Mouse (Mus musculus): ENCODE measurements around the gene Ssbp2. TPM values are rescaled to one million over a fixed set of nuclear protein-coding genes. Genes with fewer than 3 reads are reported as not detected.

Gene Ssbp2
- polyA plus RNA-seq, 1 experiment, result 7.2 TPM

DNA sequence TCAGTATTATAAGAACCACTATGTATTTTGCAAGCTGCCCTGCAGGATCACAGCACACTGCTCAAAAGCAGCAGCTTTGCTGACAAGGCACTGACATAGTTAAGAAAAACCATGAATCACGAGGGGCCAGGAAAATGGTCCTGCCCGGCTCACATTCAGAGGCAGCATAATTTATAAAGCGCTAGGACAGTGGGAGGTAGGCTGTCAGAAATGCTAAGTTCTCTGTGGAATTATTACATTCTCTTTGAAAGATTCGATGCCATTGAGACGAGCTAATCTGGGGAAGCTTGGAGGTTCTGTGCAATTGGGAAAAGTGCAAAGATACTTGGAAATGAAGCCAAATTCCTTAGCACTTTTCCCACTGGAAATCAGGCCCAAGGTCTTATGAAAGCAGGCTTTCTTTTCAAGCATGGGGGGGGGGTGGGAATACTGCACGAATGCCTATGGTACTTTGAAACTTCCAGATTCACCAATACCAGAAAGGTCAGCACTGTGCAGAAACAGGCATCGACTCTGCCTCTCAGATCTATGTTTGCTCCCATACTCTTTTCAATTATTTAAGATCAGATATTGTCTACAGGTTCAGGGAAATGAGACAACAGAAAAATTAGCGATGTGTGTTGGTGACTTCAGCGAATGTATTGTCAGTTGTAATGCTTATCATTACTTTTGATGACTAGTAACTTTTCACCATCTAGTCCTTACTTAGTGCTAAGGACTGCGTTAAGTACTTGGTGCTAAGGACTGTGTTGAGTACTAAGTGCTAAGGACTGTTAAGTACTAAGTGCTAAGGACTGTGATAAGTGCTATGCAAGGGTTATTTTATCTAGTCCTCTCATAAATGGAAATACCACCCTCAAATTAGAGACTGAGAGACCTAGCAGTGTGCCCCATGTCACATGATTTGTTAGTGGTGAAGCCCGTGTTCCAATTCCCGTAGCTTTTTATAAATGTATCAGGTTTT is 28.4 kb upstream of the Ssbp2 start:
- 74% methylated on average over 12 of the region's 12 CpGs for WGBS
- Histone ChIP-seq H3K27ac (ENCODE audit: insufficient read depth, low read length) (no peak overlapping the region), H3K4me1 (ENCODE audit: control insufficient read depth, insufficient read depth, insufficient read length) (no peaks in the 10 kb centered on the region), H3K27me3 (ENCODE audit: control insufficient read depth, insufficient read depth, low read length) (no peaks in the 10 kb centered on the region), H3K4me3 (ENCODE audit: extremely low read depth, insufficient read depth, insufficient read length) (no peak overlapping the region), H3K36me3 (ENCODE audit: control insufficient read depth, insufficient read depth, low read length) (no peaks in the 10 kb centered on the region)
- TF ChIP-seq CTCF (IDR thresholded peaks at IDR 0.05; ENCODE audit: extremely low read depth, insufficient read depth, insufficient read length, insufficient replicate concordance), result no peak
- TF ChIP-seq POLR2A (IDR thresholded peaks at IDR 0.05; ENCODE audit: low read depth, low read length), result no peak
- no peak for DNase-seq (ENCODE audit: low read depth in 1 of 2, low spot score in 2 of 2)

- no peak for TF ChIP-seq POLR2A (IDR thresholded peaks at IDR 0.05; ENCODE audit: low read depth, low read length)
- no peak for TF ChIP-seq CTCF (IDR thresholded peaks at IDR 0.05; ENCODE audit: extremely low read depth, insufficient read depth, insufficient read length, insufficient replicate concordance)
- no peak for DNase-seq (ENCODE audit: low read depth in 1 of 2, low spot score in 2 of 2)
- WGBS, result 85% methylated on average over 11 of the region's 11 CpGs
Observed at GRCm38 (mm10) chr13:91433021-91433420, 27.1 kb upstream of the Ssbp2 start.

GRCm38 (mm10) chr13:91437931-91438330 is 22.2 kb upstream of the Ssbp2 start:
- no peaks in the 10 kb centered on the region for H3K4me1 ChIP-seq (ENCODE audit: control insufficient read depth, insufficient read depth, insufficient read length)
- H3K27ac ChIP-seq (ENCODE audit: insufficient read depth, low read length), result no peak overlapping the region
- no peak for TF ChIP-seq CTCF (IDR thresholded peaks at IDR 0.05; ENCODE audit: extremely low read depth, insufficient read depth, insufficient read length, insufficient replicate concordance)
- TF ChIP-seq POLR2A (IDR thresholded peaks at IDR 0.05; ENCODE audit: low read depth, low read length), result no peak
- H3K36me3 ChIP-seq (ENCODE audit: control insufficient read depth, insufficient read depth, low read length), result no peaks in the 10 kb centered on the region
- WGBS, result 83% methylated on average over 3 of the region's 3 CpGs
- H3K4me3 ChIP-seq (ENCODE audit: extremely low read depth, insufficient read depth, insufficient read length), result no peak overlapping the region
- DNase-seq (ENCODE audit: low read depth in 1 of 2, low spot score in 2 of 2), result no peak
- no peaks in the 10 kb centered on the region for H3K27me3 ChIP-seq (ENCODE audit: control insufficient read depth, insufficient read depth, low read length)

More at GRCm38 (mm10) chr13:91433021-91433420, 27.1 kb upstream of the Ssbp2 start:
- no peak overlapping the region for H3K4me3 ChIP-seq (ENCODE audit: extremely low read depth, insufficient read depth, insufficient read length)
- no peak overlapping the region for H3K27ac ChIP-seq (ENCODE audit: insufficient read depth, low read length)
- no peaks in the 10 kb centered on the region for H3K4me1 ChIP-seq (ENCODE audit: control insufficient read depth, insufficient read depth, insufficient read length)
- no peaks in the 10 kb centered on the region for H3K27me3 ChIP-seq (ENCODE audit: control insufficient read depth, insufficient read depth, low read length)
- H3K36me3 ChIP-seq (ENCODE audit: control insufficient read depth, insufficient read depth, low read length), result no peaks in the 10 kb centered on the region

- no peaks in the 10 kb centered on the region for H3K27me3 ChIP-seq (ENCODE audit: control insufficient read depth, insufficient read depth, low read length)
- WGBS, result 31% methylated on average over 5 of the region's 5 CpGs
- no peaks in the 10 kb centered on the region for H3K36me3 ChIP-seq (ENCODE audit: control insufficient read depth, insufficient read depth, low read length)
- no peak for TF ChIP-seq POLR2A (IDR thresholded peaks at IDR 0.05; ENCODE audit: low read depth, low read length)
- TF ChIP-seq CTCF (IDR thresholded peaks at IDR 0.05; ENCODE audit: extremely low read depth, insufficient read depth, insufficient read length, insufficient replicate concordance), result no peak
- H3K4me3 ChIP-seq (ENCODE audit: extremely low read depth, insufficient read depth, insufficient read length), result no peak overlapping the region
- no peaks in the 10 kb centered on the region for H3K4me1 ChIP-seq (ENCODE audit: control insufficient read depth, insufficient read depth, insufficient read length)
- no peak overlapping the region for H3K27ac ChIP-seq (ENCODE audit: insufficient read depth, low read length)
- no peak for DNase-seq (ENCODE audit: low read depth in 1 of 2, low spot score in 2 of 2)
Observed at GRCm38 (mm10) chr13:91441476-91441875, 18.6 kb upstream of the Ssbp2 start.

GRCm38 (mm10) chr13:91446728-91447127 is 13.4 kb upstream of the Ssbp2 start:
- TF ChIP-seq POLR2A (IDR thresholded peaks at IDR 0.05; ENCODE audit: low read depth, low read length) (no peak), CTCF (IDR thresholded peaks at IDR 0.05; ENCODE audit: extremely low read depth, insufficient read depth, insufficient read length, insufficient replicate concordance) (no peak)

DNA sequence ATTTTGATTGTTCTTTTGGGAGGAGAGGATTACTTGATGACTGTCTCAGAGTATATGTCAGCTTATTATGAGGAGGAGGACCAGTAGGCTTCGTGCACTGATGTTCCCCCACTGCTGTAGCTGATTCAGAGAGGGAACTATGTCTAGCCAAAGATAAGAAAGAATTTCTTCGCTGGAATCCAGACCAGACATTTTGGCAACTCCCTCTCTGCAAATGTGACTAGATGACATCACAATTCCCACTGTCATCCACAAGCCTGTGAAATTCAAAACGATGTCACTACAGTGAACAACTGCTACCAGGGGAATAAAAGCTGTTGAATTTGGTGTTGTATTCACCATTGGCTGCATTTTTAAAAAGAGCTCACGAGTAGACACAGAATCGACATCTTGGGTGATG is 11.1 kb upstream of the Ssbp2 start:
- TF ChIP-seq CTCF (IDR thresholded peaks at IDR 0.05; ENCODE audit: extremely low read depth, insufficient read depth, insufficient read length, insufficient replicate concordance), result no peak
- no peak for TF ChIP-seq POLR2A (IDR thresholded peaks at IDR 0.05; ENCODE audit: low read depth, low read length)
- H3K36me3 ChIP-seq (ENCODE audit: control insufficient read depth, insufficient read depth, low read length), result no peaks in the 10 kb centered on the region

More at GRCm38 (mm10) chr13:91446728-91447127, 13.4 kb upstream of the Ssbp2 start:
- no peak overlapping the region for H3K4me3 ChIP-seq (ENCODE audit: extremely low read depth, insufficient read depth, insufficient read length)
- no peaks in the 10 kb centered on the region for H3K27me3 ChIP-seq (ENCODE audit: control insufficient read depth, insufficient read depth, low read length)
- no peak overlapping the region for H3K27ac ChIP-seq (ENCODE audit: insufficient read depth, low read length)
- H3K4me1 ChIP-seq (ENCODE audit: control insufficient read depth, insufficient read depth, insufficient read length), result peaks cover 5% of the 10 kb centered on the region
- no peaks in the 10 kb centered on the region for H3K36me3 ChIP-seq (ENCODE audit: control insufficient read depth, insufficient read depth, low read length)
- 84% methylated on average over 2 of the region's 2 CpGs for WGBS
- no peak for DNase-seq (ENCODE audit: low read depth in 1 of 2, low spot score in 2 of 2)

More for the DNA sequence above, 11.1 kb upstream of the Ssbp2 start:
- H3K4me1 ChIP-seq (ENCODE audit: control insufficient read depth, insufficient read depth, insufficient read length), result peaks cover 10% of the 10 kb centered on the region
- no peak for DNase-seq (ENCODE audit: low read depth in 1 of 2, low spot score in 2 of 2)
- no peaks in the 10 kb centered on the region for H3K27me3 ChIP-seq (ENCODE audit: control insufficient read depth, insufficient read depth, low read length)
- 80% methylated on average over 5 of the region's 5 CpGs for WGBS
- H3K27ac ChIP-seq (ENCODE audit: insufficient read depth, low read length), result no peak overlapping the region
- no peak overlapping the region for H3K4me3 ChIP-seq (ENCODE audit: extremely low read depth, insufficient read depth, insufficient read length)

Measured in spleen, adult 2 months (tissue).